Comparison of ENCODE assay signal across 7 mouse cellular contexts in genomic region chr9:22713286-22713685, GRCm38 (mm10).
DNase-seq lines count a peak whose midpoint lies in the region; ATAC-seq and TF ChIP-seq lines count a peak whose summit lies in the region.
"Not testable (repeated sequence)": the region's sequence is repeated elsewhere in the genome, so short reads cannot be mapped to it uniquely, and the experiment has no call there.

No protein-coding gene starts in this region.

- H3K4me1 ChIP-seq in intestine, embryonic 14.5 days (replicated peaks; ENCODE audit: control insufficient read depth, insufficient read depth, low read length), result not testable (repeated sequence)

- not testable (repeated sequence) for H3K27me3 ChIP-seq in intestine, embryonic 14.5 days (replicated peaks; ENCODE audit: control insufficient read depth, insufficient read depth, low read length)

- intact Hi-C loops in gastrocnemius, adult 2 months (cut with DNase I), result loop anchor here (10.0 kb wide), 4 partner anchors 112 to 502 kb away; no protein-coding TSS in a partner anchor

- H3K36me3 ChIP-seq in intestine, embryonic 14.5 days (ENCODE audit: control insufficient read depth, insufficient read depth, low read length), result not testable (repeated sequence)

- H3K27ac ChIP-seq in gastrocnemius, adult 2 months; intestine, embryonic 14.5 days (ENCODE audit: low read depth): not testable (repeated sequence)

- H3K4me3 ChIP-seq in gastrocnemius, adult 2 months; intestine, embryonic 14.5 days (ENCODE audit: low read depth, low read length): not testable (repeated sequence)

- DNase-seq in NIH3T3 (ENCODE audit: low read depth), result peak; percentile 66
- peak; percentile 22 for DNase-seq in cerebellum, adult 9-10 months
- DNase-seq in gastrocnemius, adult 2 months, result peak; percentile 70
- peak; percentile 76 for DNase-seq in intestine, embryonic 14.5 days (ENCODE audit: low spot score)
- peak; percentile 35 for DNase-seq in left cerebral cortex, adult 11 months (ENCODE audit: low spot score)
- DNase-seq in lung, postnatal 25 days (ENCODE audit: low spot score), result peak; percentile 55
- peak; percentile 44 for DNase-seq in right cerebral cortex, postnatal 4 days

- not testable (repeated sequence) for H3K9me3 ChIP-seq in intestine, embryonic 14.5 days (ENCODE audit: control insufficient read depth, low read length)

- 46% methylated on average over 4 of the region's 4 CpGs for WGBS in intestine, embryonic 14.5 days

- TF ChIP-seq CTCF in gastrocnemius, adult 2 months (IDR thresholded peaks at IDR 0.05), result peak; percentile 72

- not testable (repeated sequence) for ATAC-seq in intestine, embryonic 14.5 days (replicated peaks; ENCODE audit: low FRiP score, low TSS enrichment, low read depth)

- not testable (repeated sequence) for H3K9ac ChIP-seq in intestine, embryonic 14.5 days (ENCODE audit: low read length)

- H3K4me2 ChIP-seq in intestine, embryonic 14.5 days (ENCODE audit: low read length), result not testable (repeated sequence)

Comparison
In these comparisons a context has a peak if more than half of its experiments do, and no peak if none do; other contexts are left out.
1. DNase-seq: peak in every context shown above with its lines; median percentile 76 in intestine, embryonic 14.5 days; 70 in gastrocnemius, adult 2 months; 66 in NIH3T3; 55 in lung, postnatal 25 days; 44 in right cerebral cortex, postnatal 4 days; 35 in left cerebral cortex, adult 11 months; 22 in cerebellum, adult 9-10 months.